Mouse (Mus musculus): ENCODE data around the gene B3gnt3.
"Not testable (repeated sequence)": the region's sequence is repeated elsewhere in the genome, so short reads cannot be mapped to it uniquely, and the experiment has no call there.

Gene B3gnt3

DNA sequence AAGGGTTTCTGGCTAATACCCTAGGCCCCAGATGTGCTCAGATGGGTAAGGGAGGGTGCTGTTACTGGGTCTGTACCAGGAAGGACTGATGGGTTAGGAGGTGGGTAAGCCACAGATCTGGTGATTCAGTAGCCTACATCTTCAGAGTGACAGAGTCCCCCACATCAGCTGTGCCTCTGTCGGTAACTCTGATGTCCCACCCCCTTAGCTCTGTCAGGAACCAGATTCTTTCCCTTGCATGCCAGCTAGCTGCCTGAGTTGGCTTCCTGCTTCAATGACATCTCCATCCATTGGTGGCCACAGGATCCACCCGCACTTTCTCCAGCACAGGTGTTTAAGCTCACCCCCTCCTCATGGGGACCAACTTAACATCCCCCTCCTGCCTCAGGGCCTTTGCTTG lies 10.0 kb upstream of the B3gnt3 start:
- no peak for DNase-seq (ENCODE audit: low spot score in 2 of 2)

DNA sequence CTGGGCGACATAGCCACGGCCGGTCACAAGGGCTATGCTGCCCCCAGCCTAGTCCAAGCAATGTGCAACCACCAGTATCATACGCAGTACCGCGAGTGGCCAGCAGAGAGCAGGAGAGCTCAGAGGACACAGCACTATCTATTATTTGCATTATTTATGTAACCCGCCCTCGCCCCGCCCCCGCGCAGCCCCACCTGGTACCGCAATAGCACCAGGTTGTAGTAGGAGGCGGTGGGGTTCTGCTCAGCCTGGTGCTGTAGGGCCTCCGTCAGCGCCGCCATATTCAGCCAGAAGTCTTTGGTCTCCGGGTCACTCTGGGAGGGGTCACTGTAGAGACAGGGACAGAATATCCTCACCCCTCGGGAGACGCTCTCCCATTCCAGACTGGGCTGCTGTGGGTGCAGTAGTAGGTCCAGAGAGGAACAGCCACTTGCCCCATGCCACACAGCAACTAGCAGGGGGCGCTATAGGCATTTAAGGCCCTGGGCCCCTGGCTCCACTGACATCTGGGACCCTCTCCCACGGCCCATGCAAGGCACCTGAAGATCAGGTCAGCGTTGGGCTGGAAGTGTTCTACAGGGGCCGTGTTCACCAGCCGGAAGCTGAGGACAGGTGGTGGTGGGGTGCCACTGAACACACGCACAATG lies 8.3 kb upstream of the B3gnt3 start:
- DNase-seq (ENCODE audit: low spot score in 2 of 2): peak; percentile 85 to 93

DNA sequence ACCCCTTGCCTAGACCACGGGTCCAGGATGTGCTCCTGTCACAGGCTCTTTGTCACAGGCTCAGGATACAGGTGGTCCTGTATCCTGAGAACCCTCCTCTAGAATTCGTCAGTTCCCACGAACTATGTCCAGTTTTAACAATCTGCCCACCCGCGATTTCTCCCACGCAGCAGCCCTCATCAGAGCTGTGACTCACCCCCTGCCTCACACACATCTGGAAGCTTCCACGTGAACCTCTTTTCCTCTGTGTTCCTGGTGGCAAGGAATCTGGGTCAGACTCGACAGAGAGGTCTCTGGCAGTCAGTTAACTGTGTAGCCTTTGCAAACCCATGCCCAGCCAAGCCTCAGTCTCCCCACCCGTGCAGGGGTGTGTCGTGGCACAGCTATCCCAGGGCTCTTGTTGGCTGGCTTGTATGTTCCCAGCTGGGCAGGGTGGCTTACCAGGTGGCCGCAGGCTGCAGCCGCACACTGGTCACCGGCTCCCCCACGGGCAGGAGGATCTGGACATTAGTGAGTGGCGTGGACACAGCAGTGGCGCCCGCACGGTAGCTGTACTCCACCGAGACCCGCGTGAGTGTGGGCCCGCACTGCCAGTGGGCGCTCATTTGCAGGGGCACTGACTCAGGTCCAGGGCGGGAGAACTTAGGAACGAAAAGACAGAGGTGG lies 7.7 kb upstream of the B3gnt3 start:
- no peak for DNase-seq (ENCODE audit: low spot score in 2 of 2)

DNA sequence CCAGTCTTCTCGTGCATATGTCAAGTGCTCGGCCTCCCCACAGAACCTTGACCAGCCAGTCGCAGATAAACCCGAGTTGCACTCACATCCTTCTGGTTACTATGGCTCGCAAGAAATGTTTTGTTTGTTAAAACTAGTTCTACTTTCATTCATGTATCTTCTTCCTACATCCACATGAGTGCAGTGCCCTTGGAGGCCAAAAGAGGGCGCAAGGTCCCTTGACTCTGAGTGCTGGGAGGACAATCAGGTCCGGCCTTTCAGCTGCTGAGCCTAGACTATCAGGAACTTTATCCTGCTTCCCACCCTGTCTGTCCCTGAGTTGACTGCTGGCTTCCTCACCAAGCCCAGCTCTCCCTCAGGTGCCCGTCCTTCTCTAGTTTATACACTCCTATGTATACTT lies 6.3 kb upstream of the B3gnt3 start:
- DNase-seq (ENCODE audit: low spot score in 2 of 2): peak; percentile 80 to 87

DNA sequence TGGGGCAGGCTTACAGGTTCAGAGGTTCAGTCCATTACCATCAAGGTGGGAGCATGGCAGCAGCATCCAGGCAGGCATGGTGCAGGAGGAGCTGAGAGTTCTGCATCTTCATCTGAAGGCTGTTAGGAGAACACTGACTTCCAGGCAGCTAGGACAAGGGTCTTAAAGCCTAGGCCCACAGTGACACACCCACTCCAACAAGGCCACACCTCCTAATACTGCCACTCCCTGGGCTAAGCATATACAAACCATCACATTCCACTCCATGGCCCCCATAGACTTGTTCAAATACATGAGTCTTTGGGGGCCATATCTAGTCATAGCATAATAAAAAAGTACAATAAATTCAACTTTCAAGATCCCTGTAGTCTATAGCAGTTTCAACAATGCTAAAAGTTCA lies 1.8 kb upstream of the B3gnt3 start:
- not testable (repeated sequence) for DNase-seq (ENCODE audit: low spot score in 2 of 2)

DNA sequence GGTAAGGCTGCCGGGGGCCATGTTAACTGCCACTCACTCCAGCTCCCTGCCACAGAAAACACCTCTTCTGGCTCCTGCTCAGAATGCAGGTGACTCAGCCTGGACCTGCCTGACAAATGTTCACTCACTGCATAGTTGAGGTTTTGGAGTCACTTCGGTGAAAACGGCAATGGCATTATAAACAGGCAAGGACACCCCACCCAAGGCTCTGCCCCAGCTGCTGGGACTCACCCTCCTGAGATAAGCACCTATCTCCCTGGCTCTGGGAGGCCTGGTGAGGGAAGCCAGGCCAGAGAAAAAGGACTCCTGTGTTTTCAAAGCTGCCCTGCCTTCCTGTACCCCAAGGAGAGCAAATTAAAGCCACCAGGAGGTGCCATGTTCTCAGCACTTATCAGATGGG lies 1.3 kb upstream of the B3gnt3 start:
- peak; percentile 52 to 68 for DNase-seq (ENCODE audit: low spot score in 2 of 2)

DNA sequence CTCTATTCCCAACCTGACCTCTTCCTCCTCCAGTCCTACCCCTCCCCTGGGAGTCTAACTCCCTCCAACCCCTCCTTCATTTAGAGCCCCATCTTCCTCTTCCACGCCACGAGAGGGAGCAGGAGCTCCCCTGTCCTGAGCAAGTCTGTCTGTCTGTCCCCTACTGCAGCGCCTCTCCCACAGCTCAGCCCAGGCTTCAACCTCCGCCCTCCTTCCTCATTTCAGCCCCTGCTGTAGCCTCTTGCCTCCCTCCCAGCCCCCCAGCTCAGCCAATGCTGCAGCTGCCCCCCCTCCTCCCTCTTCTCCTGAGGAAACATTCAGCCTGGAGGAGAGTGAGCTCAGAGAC lies 471 bp upstream of the B3gnt3 start:
- peak; percentile 47 to 53 for DNase-seq (ENCODE audit: low spot score in 2 of 2)

DNA sequence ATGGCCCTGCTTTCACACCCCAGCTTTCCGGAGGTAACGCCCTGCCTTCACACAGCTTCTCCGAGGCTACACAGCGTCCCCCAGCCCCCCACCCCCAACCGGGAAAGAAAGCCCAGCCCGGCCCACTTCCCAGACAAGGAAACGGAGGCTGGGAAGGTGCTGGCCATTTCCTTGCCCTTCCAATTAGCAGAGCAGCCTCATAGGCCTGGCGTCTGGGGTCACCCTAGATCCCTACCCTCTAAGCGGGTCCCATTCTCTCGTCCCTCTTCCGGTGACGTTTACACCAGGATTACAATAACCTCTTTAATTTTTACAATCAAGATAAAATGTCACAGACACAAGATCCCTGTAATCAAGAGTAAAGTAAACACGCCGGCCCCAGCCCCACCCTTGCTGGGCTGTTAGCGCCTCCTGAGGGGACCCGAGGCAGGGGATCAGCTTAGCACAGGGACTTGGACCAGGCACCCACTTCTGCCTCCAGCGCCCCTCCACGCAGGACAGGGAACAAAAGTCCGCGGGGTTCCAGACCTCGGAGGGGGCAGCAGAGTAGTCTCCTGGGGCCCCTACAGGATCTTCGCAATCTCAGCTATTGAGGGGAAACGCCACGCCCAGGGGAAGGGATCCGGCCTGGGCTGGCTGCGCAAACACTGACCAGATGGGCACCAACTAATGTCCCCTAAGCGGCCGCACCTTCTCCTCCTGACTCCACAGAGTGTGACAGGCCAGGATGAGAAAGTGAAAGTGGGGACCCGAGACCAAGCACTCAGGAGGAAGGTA lies 908 bp downstream of the B3gnt3 start:
- no peak for DNase-seq (ENCODE audit: low spot score in 2 of 2)

DNA sequence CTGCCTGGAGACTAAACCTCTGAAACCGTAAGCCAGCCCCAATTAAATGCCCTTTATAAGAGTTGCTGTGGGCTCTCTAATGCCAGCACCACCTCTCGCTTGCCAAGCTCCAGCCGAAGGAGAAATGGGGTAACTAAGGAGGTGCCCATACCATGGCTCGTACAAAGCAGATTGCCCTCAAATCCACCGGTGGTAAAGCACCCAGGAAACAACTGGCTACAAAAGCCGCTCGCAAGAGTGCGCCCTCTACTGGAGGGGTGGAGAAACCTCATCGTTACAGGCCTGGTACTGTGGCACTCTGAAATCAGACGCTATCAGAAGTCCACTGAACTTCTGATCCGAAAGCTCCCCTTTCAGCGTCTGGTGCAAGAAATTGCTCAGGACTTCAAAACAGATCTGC lies 6.1 kb downstream of the B3gnt3 start:
- not testable (repeated sequence) for DNase-seq (ENCODE audit: low spot score in 2 of 2)

DNA sequence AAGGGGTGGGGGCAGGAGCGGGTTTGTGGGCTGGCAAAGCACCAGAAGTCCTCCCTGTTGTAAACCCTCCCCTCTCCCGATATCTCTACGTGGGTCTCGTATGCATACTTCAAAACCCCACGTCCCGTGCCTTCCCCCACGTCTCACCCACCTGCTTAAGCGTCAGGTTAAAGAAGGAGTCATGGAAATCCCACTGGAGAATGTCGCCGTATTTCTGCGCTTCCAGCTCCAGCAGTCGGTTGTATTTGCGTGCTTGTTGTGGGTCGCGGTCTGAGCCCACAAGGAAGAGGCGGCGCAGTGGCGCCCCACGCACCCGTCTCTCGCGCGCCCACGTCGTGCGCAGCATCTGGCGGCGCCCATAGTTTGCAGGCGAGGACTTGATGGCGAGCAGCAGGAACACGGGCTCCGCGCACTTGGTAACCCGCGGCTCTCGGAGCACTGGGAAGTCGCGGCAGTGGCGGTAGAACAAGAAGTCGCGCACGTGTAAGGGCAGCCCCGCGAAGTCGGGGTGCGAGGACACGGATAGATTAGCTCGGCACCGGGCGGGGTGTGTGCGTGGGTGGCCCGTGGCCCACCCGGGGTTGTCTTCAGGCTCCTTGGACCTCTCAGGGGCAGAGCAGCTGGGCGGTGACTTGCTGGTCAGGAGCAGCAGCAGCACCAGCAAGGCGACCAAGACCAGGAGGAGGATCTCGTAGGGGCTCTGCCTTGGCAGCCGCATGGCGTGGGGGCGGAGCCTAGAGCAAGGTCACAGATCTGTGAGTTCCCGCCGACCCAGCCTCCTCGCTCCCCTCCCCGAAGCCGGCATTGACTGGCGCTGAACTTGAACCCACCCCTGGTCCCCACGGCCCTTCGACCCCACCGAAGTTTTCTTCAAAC lies 8.2 kb downstream of the B3gnt3 start:
- DNase-seq (ENCODE audit: low spot score in 2 of 2): no peak

DNA sequence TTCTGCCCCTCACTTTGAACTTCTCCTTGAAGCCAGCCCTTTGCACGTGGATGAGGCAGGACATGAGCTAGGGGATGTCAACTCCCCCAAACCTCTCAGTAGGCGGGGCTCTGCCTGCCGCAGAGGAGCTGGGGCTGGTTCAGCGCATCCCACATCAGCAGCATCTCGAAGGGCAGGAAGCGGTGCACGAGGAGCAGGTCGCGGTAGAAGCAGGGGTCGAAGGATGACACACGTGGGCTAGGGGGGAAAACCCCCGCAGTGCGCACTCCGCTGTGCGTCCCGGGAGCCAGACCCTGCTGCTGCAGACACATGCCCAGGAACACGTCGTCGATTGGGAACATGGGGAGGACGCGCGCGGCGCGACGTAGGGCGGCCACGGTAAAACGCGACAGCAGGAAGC lies 9.1 kb downstream of the B3gnt3 start:
- DNase-seq (ENCODE audit: low spot score in 2 of 2): no peak

DNA sequence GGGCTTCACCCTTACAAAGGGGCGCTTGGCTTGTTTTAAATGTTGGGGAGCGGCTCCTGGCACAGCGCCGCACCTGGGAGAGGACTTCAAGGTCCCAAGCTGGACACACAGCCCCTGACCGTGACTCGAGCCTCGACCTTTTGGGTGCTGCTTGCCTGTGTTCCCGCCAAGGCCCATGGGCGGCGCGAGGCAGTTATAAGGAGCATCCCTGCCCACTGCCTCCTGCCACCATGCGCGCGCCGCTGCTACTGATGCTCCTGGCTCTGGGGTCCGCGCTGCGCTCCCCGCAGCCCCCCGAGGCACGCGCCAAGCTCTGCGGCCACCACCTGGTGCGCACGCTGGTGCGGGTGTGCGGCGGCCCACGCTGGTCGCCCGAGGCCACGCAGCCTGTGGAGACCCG lies 12.6 kb downstream of the B3gnt3 start, which contains the start of gene Insl3:
TSS of gene Insl3 (plus strand) at position 187 of the 400 bp plus-strand sequence.
- DNase-seq (ENCODE audit: low spot score in 2 of 2): no peak

DNA sequence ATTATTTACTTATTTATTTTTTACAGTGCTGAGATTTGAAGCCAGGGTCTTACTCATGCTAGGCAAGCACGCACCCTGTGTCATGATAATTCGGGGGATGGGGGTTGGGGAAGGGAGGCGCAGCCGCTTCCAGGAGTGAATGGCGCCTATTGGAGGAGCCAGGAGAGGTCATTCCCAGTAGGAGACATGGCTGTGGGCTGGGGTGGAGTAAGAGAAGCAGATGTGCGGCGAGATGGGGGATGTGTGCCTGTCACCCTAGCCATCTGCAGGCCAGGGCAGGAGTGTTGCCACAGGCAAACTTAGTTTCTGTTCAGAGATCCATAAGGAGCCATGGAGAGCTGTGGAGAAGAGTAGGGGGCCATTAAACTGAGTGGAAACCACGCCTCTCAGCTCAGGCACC lies 14.0 kb downstream of the B3gnt3 start:
- no peak for DNase-seq (ENCODE audit: low spot score in 2 of 2)

DNA sequence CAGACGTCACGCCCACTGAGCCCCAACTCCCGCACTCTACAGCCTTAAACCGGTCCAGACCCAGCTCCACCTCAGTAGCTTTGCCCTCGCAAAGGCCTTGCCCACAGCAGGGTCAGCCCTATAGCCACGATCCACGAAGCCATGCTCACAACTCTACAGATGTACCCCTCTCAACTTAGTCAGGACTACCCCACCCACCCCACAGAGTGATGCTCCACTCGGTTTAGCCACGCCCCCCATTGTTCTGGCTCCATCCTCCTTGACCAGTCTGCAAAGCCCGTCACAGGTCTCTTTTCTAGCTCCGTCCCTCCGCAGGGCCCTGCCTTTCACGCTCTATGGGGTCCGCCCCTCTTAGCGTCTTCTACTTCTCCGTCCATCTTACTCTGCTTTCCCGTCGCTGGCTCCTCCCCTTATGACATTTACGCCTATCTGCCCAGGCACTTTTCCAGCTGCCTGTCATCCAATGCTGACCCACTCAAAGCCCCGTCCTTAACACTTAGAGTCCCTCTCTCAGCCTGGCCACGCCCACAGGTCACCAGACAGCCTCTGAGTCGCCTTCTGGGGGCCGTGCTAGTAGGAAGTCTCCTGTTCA lies 15.3 kb downstream of the B3gnt3 start:
- DNase-seq (ENCODE audit: low spot score in 2 of 2): no peak

DNA sequence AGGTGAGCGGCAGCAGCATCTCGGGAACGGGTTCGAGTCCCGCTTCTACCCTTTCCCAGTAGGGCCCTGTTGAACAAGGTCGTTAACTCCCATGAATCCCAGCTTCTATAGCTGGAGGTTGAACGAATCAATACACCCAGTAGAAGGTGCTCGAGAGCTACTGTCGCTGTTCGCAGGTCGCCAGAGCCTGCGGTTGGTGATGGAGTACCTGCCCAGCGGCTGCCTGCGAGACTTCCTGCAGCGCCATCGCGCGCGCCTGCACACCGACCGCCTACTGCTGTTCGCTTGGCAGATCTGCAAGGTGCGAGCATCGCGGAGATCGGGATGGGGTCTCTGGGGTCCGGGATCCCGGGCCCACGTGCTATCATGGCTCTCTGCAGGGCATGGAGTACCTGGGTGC lies 16.0 kb downstream of the B3gnt3 start:
- no peak for DNase-seq (ENCODE audit: low spot score in 2 of 2)

DNA sequence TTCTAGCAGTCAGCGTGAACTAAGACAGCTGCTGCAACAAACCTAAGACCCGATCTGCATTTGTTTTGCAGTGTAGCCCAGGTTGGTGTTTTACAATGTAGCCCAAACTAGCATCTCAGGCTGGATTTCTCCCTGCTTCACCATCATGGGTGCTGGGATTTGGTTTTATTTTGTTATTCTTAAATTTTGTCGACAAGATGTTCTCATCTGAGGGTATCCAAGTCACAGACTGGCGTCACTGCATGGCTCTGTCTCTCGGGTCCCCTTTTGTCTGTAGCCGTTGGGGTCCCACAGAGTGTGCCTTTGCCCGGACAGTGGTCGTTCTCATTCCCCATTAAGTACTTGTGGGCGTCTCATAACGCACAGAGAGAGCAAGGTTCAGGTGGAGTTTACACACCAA lies 16.9 kb downstream of the B3gnt3 start:
- DNase-seq (ENCODE audit: low spot score in 2 of 2): no peak

DNA sequence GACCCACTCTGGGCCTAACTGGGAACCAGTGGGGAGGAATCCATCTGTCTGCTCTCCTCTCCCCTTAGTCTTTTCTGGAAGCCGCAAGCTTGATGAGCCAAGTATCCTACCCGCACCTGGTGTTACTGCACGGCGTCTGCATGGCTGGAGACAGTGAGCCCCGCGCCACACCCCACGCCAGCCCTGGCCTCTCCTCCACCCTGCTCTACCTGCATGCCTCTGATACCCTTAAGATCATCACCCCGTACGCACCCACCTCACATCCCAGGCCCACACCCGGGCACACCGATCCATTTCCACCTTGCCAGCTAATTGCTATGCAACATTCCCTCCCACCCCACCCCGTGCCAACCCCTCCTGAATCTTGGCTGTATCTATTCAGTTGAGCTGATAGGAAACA lies 18.8 kb downstream of the B3gnt3 start:
- no peak for DNase-seq (ENCODE audit: low spot score in 2 of 2)

DNA sequence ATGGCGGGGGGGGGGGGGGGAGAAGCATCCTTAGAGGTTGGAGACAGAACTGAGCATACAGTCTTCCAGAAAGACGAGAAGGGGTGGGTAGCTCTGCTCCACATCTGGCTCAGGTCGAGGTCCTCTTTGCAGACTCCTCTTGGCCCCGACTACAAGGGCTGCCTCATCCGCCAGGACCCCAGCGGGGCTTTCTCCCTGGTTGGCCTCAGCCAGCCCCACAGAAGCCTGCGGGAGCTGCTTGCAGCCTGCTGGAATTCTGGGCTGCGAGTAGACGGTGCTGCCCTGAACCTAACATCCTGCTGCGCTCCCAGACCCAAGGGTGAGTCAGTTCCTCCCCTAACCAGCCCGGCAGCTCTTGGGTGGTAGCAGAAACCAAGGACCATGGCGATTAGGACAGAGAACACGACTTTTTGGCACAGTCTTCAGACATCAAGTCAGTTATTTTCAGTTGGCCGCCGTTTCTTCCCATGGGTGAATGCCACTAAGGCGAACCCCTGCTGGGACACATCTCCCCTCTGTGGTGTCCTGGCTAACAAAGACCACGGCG lies 20.1 kb downstream of the B3gnt3 start:
- DNase-seq (ENCODE audit: low spot score in 2 of 2): no peak

DNA sequence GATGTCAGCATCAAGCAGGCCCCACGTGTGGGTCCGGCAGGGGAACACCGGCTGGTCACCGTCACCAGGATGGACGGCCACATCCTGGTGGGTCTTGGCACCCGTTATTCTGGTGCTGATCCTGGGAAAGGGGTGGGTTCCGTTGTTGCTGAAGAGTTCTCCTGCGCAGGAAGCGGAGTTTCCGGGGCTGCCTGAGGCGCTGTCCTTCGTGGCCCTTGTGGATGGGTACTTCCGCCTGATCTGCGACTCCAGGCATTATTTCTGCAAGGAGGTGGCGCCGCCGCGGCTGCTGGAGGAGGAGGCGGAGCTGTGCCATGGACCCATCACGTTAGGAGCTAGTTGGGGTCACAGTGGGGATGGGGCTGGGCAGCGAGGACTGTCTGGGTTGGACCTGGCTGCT lies 21.1 kb downstream of the B3gnt3 start:
- DNase-seq (ENCODE audit: low spot score in 2 of 2): no peak

DNA sequence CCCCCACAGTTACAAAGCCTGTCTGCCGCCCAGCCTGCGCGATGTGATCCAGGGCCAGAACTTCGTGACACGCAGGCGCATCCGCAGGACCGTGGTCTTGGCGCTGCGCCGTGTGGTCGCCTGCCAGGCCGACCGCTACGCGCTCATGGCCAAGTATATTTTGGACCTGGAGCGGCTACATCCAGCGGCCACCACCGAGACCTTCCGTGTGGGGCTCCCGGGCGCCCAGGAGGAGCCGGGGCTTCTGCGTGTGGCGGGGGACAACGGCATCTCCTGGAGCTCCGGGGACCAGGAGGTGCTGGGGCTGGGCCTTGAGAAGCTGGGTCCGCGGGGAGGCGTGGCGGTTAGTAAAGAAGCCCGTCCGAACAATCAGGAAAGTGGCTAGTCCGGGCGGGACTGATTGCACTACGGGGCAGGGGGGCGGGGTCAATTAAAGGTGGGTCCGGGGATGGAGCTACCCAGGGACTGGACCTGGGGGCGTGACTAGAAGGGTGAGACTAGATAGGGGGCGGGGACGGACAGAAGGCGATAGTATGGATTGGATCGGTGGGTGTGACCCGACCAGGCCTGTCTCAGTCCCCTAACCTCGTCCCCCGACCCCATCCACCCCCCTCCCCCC lies 21.9 kb downstream of the B3gnt3 start:
- DNase-seq (ENCODE audit: low spot score in 2 of 2): no peak

DNA sequence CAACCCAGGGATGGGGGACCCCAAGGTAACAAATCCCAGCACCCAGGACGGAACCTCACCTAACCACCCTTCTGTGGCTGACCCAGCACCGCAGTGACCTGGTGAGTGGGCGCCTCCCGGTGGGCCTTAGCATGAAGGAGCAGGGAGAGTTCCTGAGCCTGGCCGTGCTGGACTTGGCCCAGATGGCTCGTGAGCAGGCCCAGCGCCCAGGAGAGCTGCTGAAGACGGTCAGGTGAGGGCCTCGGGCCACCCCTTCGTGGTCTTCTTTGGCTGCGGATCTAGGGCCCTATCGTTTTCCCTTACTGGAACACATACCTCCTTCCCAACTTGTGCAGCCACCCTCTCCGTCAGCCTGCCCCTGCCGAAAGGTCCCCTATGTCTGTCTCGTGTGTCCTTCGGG lies 22.5 kb downstream of the B3gnt3 start:
- DNase-seq (ENCODE audit: low spot score in 2 of 2): no peak
